Mouse (Mus musculus) G1E (cell line): ENCODE results near the gene Gpr108.

Source experiments
- CTCF ChIP-seq: IDR thresholded peaks from 2 replicates; pipeline ENCODE4 v1.5.1; 2012; ENCODE audit warnings: low read depth, low read length, inconsistent platforms, mixed read lengths
- GATA1 ChIP-seq: IDR thresholded peaks from 2 replicates; pipeline ENCODE4 v1.6.1; 2012; ENCODE audit warnings: borderline replicate concordance, low read length, inconsistent platforms, mixed read lengths
- GATA2 ChIP-seq: IDR thresholded peaks from 2 replicates; pipeline ENCODE4 v1.6.1; 2012; ENCODE audit warnings: low read depth, low read length, inconsistent platforms, borderline replicate concordance

GRCm38 (mm10) chr17:57255354-57255753 is 7.1 kb upstream of the Gpr108 start:
- TF ChIP-seq CTCF = no peak
- TF ChIP-seq GATA1 = no peak
- TF ChIP-seq GATA2 = no peak
